Comparison of ENCODE assay signal across 29 mouse cellular contexts in the genomic region with DNA sequence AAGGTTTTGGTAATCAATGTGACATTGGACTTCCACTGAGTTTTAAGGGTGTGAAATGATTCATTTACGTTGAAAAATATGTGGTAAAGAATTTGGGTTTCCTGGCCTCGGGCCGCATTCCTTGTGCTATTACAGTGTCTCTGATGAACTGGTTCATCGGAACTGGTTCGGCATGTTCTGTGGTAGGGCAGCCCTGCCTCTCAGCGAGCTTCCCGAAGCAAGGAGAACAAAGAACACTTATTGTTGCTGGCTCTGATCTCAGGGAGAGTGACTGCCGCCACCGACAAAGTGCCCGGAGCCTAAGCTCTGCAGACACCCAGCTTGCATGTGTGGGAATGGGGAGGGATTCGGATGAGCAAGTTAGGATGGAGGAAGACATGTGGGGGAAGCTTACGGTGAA. TPM values are rescaled to one million over a fixed set of nuclear protein-coding genes. Genes with fewer than 3 reads are reported as not detected.
DNase-seq lines count a peak whose midpoint lies in the region; ATAC-seq and TF ChIP-seq lines count a peak whose summit lies in the region.
"Had no signal": no experiment of that assay in that cellular context is flagged by ENCODE, and none has a peak within 500 bp of the region (broad histone marks: within the 10 kb centered on the region; RNA-seq: fewer than 3 reads in every experiment).

No protein-coding gene starts in this region.

- TF ChIP-seq CTCF in hindbrain, postnatal 0 days (IDR thresholded peaks at IDR 0.05; ENCODE audit: low read depth): no peak

- intact Hi-C loops in heart, postnatal 14 days (cut with DNase I): no loop called here

- 0 out of 2 replicates have a peak, but pooled peaks cover 6% of the 10 kb centered on the region for H3K36me3 ChIP-seq in hindbrain, embryonic 10.5 days
- H3K36me3 ChIP-seq in hindbrain, postnatal 0 days (ENCODE audit: insufficient read depth, low read length): no peaks in the 10 kb centered on the region
- H3K36me3 ChIP-seq in embryonic facial prominence, embryonic 11.5 days (replicated peaks; ENCODE audit: control insufficient read depth, insufficient read depth, low read depth, low read length): no peaks in the 10 kb centered on the region
- H3K36me3 ChIP-seq: heart, embryonic 10.5 days; heart, embryonic 15.5 days; hindbrain, embryonic 13.5 days; limb, embryonic 15.5 days; liver, embryonic 13.5 days had no signal

- H3K27me3 ChIP-seq in hindbrain, embryonic 10.5 days (ENCODE audit: insufficient read depth, poor library complexity, severe bottlenecking): 0 out of 2 replicates have a peak, but pooled peaks cover 5% of the 10 kb centered on the region
- no peaks in the 10 kb centered on the region for H3K27me3 ChIP-seq in hindbrain, postnatal 0 days (ENCODE audit: insufficient read depth, low read length)
- H3K27me3 ChIP-seq in embryonic facial prominence, embryonic 11.5 days (ENCODE audit: control insufficient read depth, insufficient read depth, low read length): no peaks in the 10 kb centered on the region
- H3K27me3 ChIP-seq: heart, embryonic 15.5 days; hindbrain, embryonic 13.5 days; limb, embryonic 15.5 days; liver, embryonic 13.5 days had no signal

- no peak for ATAC-seq in hindbrain, postnatal 0 days
- no peak for ATAC-seq in embryonic facial prominence, embryonic 11.5 days (replicated peaks; ENCODE audit: insufficient number of reproducible peaks, low FRiP score, low TSS enrichment, low read depth)
- ATAC-seq: forebrain, embryonic 16.5 days; intestine, postnatal 0 days; midbrain, embryonic 16.5 days had no signal

- DNase-seq in hindbrain, embryonic 10.5 days (ENCODE audit: low spot score): peak; percentile 23
- DNase-seq in hindbrain, postnatal 0 days (ENCODE audit: low spot score): no peak
- peak; percentile 91 for DNase-seq in Muller cell, postnatal 12 days (ENCODE audit: inconsistent ontology term)
- DNase-seq in embryonic facial prominence, embryonic 11.5 days (ENCODE audit: low spot score): peak; percentile 56
- peak; percentile 77 for DNase-seq in gonadal fat pad, adult 2 months (ENCODE audit: low read depth)
- no peak for DNase-seq in heart, adult 8-10 months (ENCODE audit: low spot score)
- DNase-seq in heart, postnatal 14 days: no peak
- DNase-seq in c-Kit-positive CD71-positive TER-119-positive erythroid progenitor cells, embryonic 14.5 days (ENCODE audit: low spot score): no peak
- DNase-seq: adrenal gland, postnatal 25 days; cerebellum, adult 8-10 months; cerebellum, postnatal 36 days; gastrocnemius, postnatal 10 days; heart, postnatal 36 days; kidney, postnatal 14 days; liver, embryonic 13.5 days; lung, adult 18-20 months; lung, postnatal 14 days; thymus, adult 2 months; thymus, postnatal 36 days had no signal

- H3K4me1 ChIP-seq in hindbrain, embryonic 10.5 days (replicated peaks): peaks cover 9% of the 10 kb centered on the region; the same call in 1 of the 2 replicates
- no peaks in the 10 kb centered on the region for H3K4me1 ChIP-seq in hindbrain, postnatal 0 days (ENCODE audit: insufficient read depth, low read length)
- no peaks in the 10 kb centered on the region for H3K4me1 ChIP-seq in embryonic facial prominence, embryonic 11.5 days (ENCODE audit: control insufficient read depth, insufficient read depth, low read length)
- H3K4me1 ChIP-seq: heart, embryonic 15.5 days; limb, embryonic 15.5 days; liver, embryonic 13.5 days had no signal

- no peak overlapping the region for H3K4me3 ChIP-seq in hindbrain, embryonic 10.5 days
- H3K4me3 ChIP-seq in hindbrain, postnatal 0 days (ENCODE audit: low read length): no peak overlapping the region
- no peak overlapping the region for H3K4me3 ChIP-seq in embryonic facial prominence, embryonic 11.5 days (ENCODE audit: low read depth, low read length)
- H3K4me3 ChIP-seq: heart, embryonic 10.5 days; heart, embryonic 15.5 days; hindbrain, embryonic 13.5 days; left cerebral cortex, adult 2 months; limb, embryonic 15.5 days; liver, embryonic 13.5 days; midbrain, embryonic 10.5 days had no signal

- no peak overlapping the region for H3K4me2 ChIP-seq in hindbrain, postnatal 0 days (ENCODE audit: low read depth, low read length)
- H3K4me2 ChIP-seq in embryonic facial prominence, embryonic 11.5 days (ENCODE audit: low read depth, low read length): no peak overlapping the region
- H3K4me2 ChIP-seq: heart, embryonic 15.5 days; hindbrain, embryonic 13.5 days; limb, embryonic 15.5 days; liver, embryonic 13.5 days had no signal

- H3K9me3 ChIP-seq in hindbrain, embryonic 10.5 days: 0 out of 2 replicates have a peak, but pooled peaks cover 6% of the 10 kb centered on the region
- no peaks in the 10 kb centered on the region for H3K9me3 ChIP-seq in hindbrain, postnatal 0 days (ENCODE audit: low read length)
- no peaks in the 10 kb centered on the region for H3K9me3 ChIP-seq in embryonic facial prominence, embryonic 11.5 days (replicated peaks; ENCODE audit: control insufficient read depth, low read length)
- H3K9me3 ChIP-seq: heart, embryonic 10.5 days; heart, embryonic 15.5 days; hindbrain, embryonic 13.5 days; limb, embryonic 15.5 days; liver, embryonic 13.5 days; midbrain, embryonic 10.5 days had no signal

- H3K27ac ChIP-seq in hindbrain, embryonic 10.5 days: no peak overlapping the region
- H3K27ac ChIP-seq in hindbrain, postnatal 0 days: no peak overlapping the region
- H3K27ac ChIP-seq in embryonic facial prominence, embryonic 11.5 days (replicated peaks; ENCODE audit: low read depth, low read length): no peak overlapping the region
- H3K27ac ChIP-seq: heart, embryonic 10.5 days; heart, embryonic 15.5 days; hindbrain, embryonic 13.5 days; left cerebral cortex, adult 2 months; limb, embryonic 15.5 days; liver, embryonic 13.5 days; midbrain, embryonic 10.5 days had no signal

- WGBS in hindbrain, embryonic 10.5 days: 51% methylated on average over 12 of the region's 12 CpGs
- WGBS in hindbrain, postnatal 0 days: 54% methylated on average over 12 of the region's 12 CpGs
- 30% methylated on average over 12 of the region's 12 CpGs for WGBS in embryonic facial prominence, embryonic 11.5 days

- H3K9ac ChIP-seq in hindbrain, postnatal 0 days (replicated peaks; ENCODE audit: low read length): no peak overlapping the region
- H3K9ac ChIP-seq in embryonic facial prominence, embryonic 11.5 days (replicated peaks; ENCODE audit: low read length): no peak overlapping the region
- H3K9ac ChIP-seq: heart, embryonic 15.5 days; hindbrain, embryonic 13.5 days; limb, embryonic 15.5 days; liver, embryonic 13.5 days had no signal

RNA-seq across cellular contexts. Expression of gene Akap6, which starts 50.8 kb away (rescaled TPM):
- polyA plus RNA-seq in hindbrain, embryonic 10.5 days (2016; fragmentation: Nextera tagmentation; extraction: Ambion mirVana): 11.2 and 18.7 TPM in 2 replicates
- total RNA-seq in hindbrain, postnatal 0 days (2014; rRNA removed): 77.3 and 87.2 TPM in 2 replicates
- polyA plus RNA-seq in hindbrain, postnatal 0 days (2015; fragmentation: Nextera tagmentation; extraction: Ambion mirVana): 19.9 and 21.3 TPM in 2 replicates
- polyA plus RNA-seq in embryonic facial prominence, embryonic 11.5 days (2014; fragmentation: Nextera tagmentation; extraction: Ambion mirVana): 4.5 and 5.2 TPM in 2 replicates
- polyA plus RNA-seq in gonadal fat pad, adult 2 months (2012; rRNA removed): 0.28 and 0.35 TPM in 2 replicates
- 100 to 1,000 TPM in 3 of 4 experiments, 10 to 100 TPM in 1; 99.5 to 139 (median 123) TPM for total RNA-seq in heart, adult 8-10 months (2022)
- 100 to 1,000 TPM in 1 of 2 experiments, 10 to 100 TPM in 1; 89.1 to 100 TPM for total RNA-seq in heart, postnatal 14 days (2021)
- total RNA-seq: MEL had no signal

Comparison
In these comparisons a context has a peak if more than half of its experiments do, and no peak if none do; other contexts are left out.
1. DNase-seq: peak in hindbrain, embryonic 10.5 days (single experiment), Muller cell, postnatal 12 days (single experiment), embryonic facial prominence, embryonic 11.5 days (single experiment) and gonadal fat pad, adult 2 months (single experiment); none in hindbrain, postnatal 0 days (single experiment), heart, adult 8-10 months (single experiment), heart, postnatal 14 days (0 of 2) and c-Kit-positive CD71-positive TER-119-positive erythroid progenitor cells, embryonic 14.5 days (single experiment).